Mouse (Mus musculus) MEL (cell line): ENCODE data around the gene Maml1. TPM values are rescaled to one million over a fixed set of nuclear protein-coding genes. Genes with fewer than 3 reads are reported as not detected.

Experiments
- DNase-seq: peaks from one replicate; pipeline ENCODE4 v3.0.0; 2011; ENCODE audit warnings: low read depth, low spot score
- H3K27ac ChIP-seq: 2 replicates; pipeline ENCODE4 v1.5.1; 2012; ENCODE audit warnings: low read depth, mild to moderate bottlenecking, control low read depth, low read length, moderate library complexity; ENCODE audit not compliant: control insufficient read depth
- H3K27me3 ChIP-seq, 2 experiments: fragments of 150-350 bp in 1 of 2; sonication (generic) in 1 of 2; 2 replicates each; pipeline ENCODE4 v1.6.1; 2012; ENCODE audit warnings: low read length in 2 of 2, mild to moderate bottlenecking in 2 of 2, improper control_type of control experiment in 1 of 2, moderate library complexity in 1 of 2; ENCODE audit not compliant: insufficient read depth in 2 of 2, control insufficient read depth in 1 of 2
- H3K36me3 ChIP-seq, 2 experiments: 2 replicates each; pipeline ENCODE4 v1.6.1; 2012 to 2014; ENCODE audit warnings: low read length in 2 of 2, improper control_type of control experiment in 1 of 2, inconsistent platforms in 1 of 2, mild to moderate bottlenecking in 1 of 2; ENCODE audit not compliant: insufficient read depth in 2 of 2, control insufficient read depth in 1 of 2
- H3K4me1 ChIP-seq, 2 experiments: fragments of 150-350 bp in 1 of 2; sonication (generic) in 1 of 2; 2 replicates each; pipeline ENCODE4 v1.6.1; 2012; ENCODE audit warnings: low read length in 2 of 2, improper control_type of control experiment in 1 of 2, mild to moderate bottlenecking in 1 of 2; ENCODE audit not compliant: insufficient read depth in 2 of 2, control insufficient read depth in 1 of 2
- H3K4me3 ChIP-seq, 2 experiments: fragments of 150-350 bp in 1 of 2; sonication (generic) in 1 of 2; 2 replicates each; pipeline ENCODE4 v1.5.1; 2012; ENCODE audit warnings: low read depth in 2 of 2, low read length in 2 of 2, mild to moderate bottlenecking in 2 of 2, moderate library complexity in 2 of 2, control low read depth in 1 of 2, improper control_type of control experiment in 1 of 2; ENCODE audit not compliant: control insufficient read depth in 1 of 2, insufficient read depth in 1 of 2
- H3K79me2 ChIP-seq: 2 replicates; pipeline ENCODE4 v1.6.1; 2012; ENCODE audit warnings: mild to moderate bottlenecking, low read length, moderate library complexity; ENCODE audit not compliant: control insufficient read depth, poor library complexity, insufficient read depth
- H3K9ac ChIP-seq: 2 replicates; pipeline ENCODE4 v1.6.1; 2012; ENCODE audit warnings: low read depth, mild to moderate bottlenecking, control low read depth, low read length, moderate library complexity; ENCODE audit not compliant: control insufficient read depth, poor library complexity, severe bottlenecking
- H3K9me3 ChIP-seq: fragments of 150-350 bp; sonication (generic); replicated peaks from 2 replicates; pipeline ENCODE4 v1.6.1; 2012; ENCODE audit warnings: mild to moderate bottlenecking, low read length, improper control_type of control experiment, moderate library complexity; ENCODE audit not compliant: insufficient read depth
- CHD2 ChIP-seq: IDR thresholded peaks from 2 replicates; pipeline ENCODE4 v1.6.1; 2011; ENCODE audit warnings: low read length, improper control_type of control experiment
- E2F4 ChIP-seq: IDR thresholded peaks from 2 replicates; pipeline ENCODE4 v1.6.1; 2011; ENCODE audit warnings: low read depth, low read length, improper control_type of control experiment, borderline replicate concordance
- ELF1 ChIP-seq: IDR thresholded peaks from 2 replicates; pipeline ENCODE4 v1.6.1; 2014; ENCODE audit warnings: low read depth, mild to moderate bottlenecking, inconsistent platforms, low read length, improper control_type of control experiment, moderate library complexity
- GATA1 ChIP-seq: IDR thresholded peaks from 2 replicates; pipeline ENCODE4 v1.6.1; 2011; ENCODE audit warnings: low read depth, low read length, improper control_type of control experiment
- JUND ChIP-seq: IDR thresholded peaks from 2 replicates; pipeline ENCODE4 v1.6.1; 2011; ENCODE audit warnings: low read depth, mild to moderate bottlenecking, improper control_type of control experiment, low read length
- KAT2A ChIP-seq: conservative IDR thresholded peaks from 2 replicates; pipeline ENCODE4 v1.6.1; 2012; ENCODE audit warnings: low read depth, low read length, improper control_type of control experiment, inconsistent platforms
- MAFK ChIP-seq: IDR thresholded peaks from 2 replicates; pipeline ENCODE4 v1.6.1; 2011; ENCODE audit warnings: low read depth, mild to moderate bottlenecking, low read length, improper control_type of control experiment, borderline replicate concordance
- POLR2A ChIP-seq, 2 experiments: IDR thresholded peaks; 2 replicates each; pipeline ENCODE4 v1.6.1; 2011 to 2012; ENCODE audit warnings: low read length in 2 of 2, mild to moderate bottlenecking in 2 of 2, control low read depth in 1 of 2, improper control_type of control experiment in 1 of 2, low read depth in 1 of 2, moderate library complexity in 1 of 2; ENCODE audit not compliant: control insufficient read depth in 1 of 2, insufficient read depth in 1 of 2, poor library complexity in 1 of 2
- POLR2AphosphoS2 ChIP-seq: IDR thresholded peaks from 2 replicates; pipeline ENCODE4 v1.6.1; 2011; ENCODE audit warnings: low read length, improper control_type of control experiment
- RAD21 ChIP-seq: IDR thresholded peaks from 2 replicates; pipeline ENCODE4 v1.6.1; 2011; ENCODE audit warnings: mild to moderate bottlenecking, low read depth, low read length, improper control_type of control experiment
- UBTF ChIP-seq: IDR thresholded peaks from 2 replicates; pipeline ENCODE4 v1.6.1; 2012; ENCODE audit warnings: low read depth, mild to moderate bottlenecking, inconsistent platforms, low read length, improper control_type of control experiment, moderate library complexity, borderline replicate concordance; ENCODE audit not compliant: insufficient read depth
- USF1 ChIP-seq: IDR thresholded peaks from 2 replicates; pipeline ENCODE4 v1.6.1; 2014; ENCODE audit warnings: low read depth, mild to moderate bottlenecking, inconsistent platforms, low read length, improper control_type of control experiment, moderate library complexity
- USF2 ChIP-seq, 2 experiments: IDR thresholded peaks; 2 replicates each; pipeline ENCODE4 v1.6.1; 2011 to 2012; ENCODE audit warnings: improper control_type of control experiment in 2 of 2, low read length in 2 of 2, borderline replicate concordance in 1 of 2, inconsistent platforms in 1 of 2, low read depth in 1 of 2, mild to moderate bottlenecking in 1 of 2; ENCODE audit not compliant: insufficient read depth in 1 of 2
- ZC3H11A ChIP-seq: IDR thresholded peaks from 2 replicates; pipeline ENCODE4 v1.6.1; 2012; ENCODE audit warnings: low read depth, mild to moderate bottlenecking, inconsistent platforms, low read length, improper control_type of control experiment
- ZKSCAN1 ChIP-seq: IDR thresholded peaks from 2 replicates; pipeline ENCODE4 v1.6.1; 2012; ENCODE audit warnings: low read depth, mild to moderate bottlenecking, inconsistent platforms, low read length, improper control_type of control experiment, moderate library complexity
- ZMIZ1 ChIP-seq: IDR thresholded peaks from 2 replicates; pipeline ENCODE4 v1.6.1; 2012; ENCODE audit warnings: low read depth, mild to moderate bottlenecking, inconsistent platforms, low read length, improper control_type of control experiment, moderate library complexity
- ZNF384 ChIP-seq: IDR thresholded peaks from 2 replicates; pipeline ENCODE4 v1.6.1; 2012; ENCODE audit warnings: low read depth, mild to moderate bottlenecking, inconsistent platforms, low read length, improper control_type of control experiment
- polyA plus RNA-seq, 2 experiments: library from polyadenylated mRNA; stranded (reverse) in 1 of 2; unstranded in 1 of 2; fragments of >175 nt in 1 of 2; fragments of >200 nt in 1 of 2; gene quantifications; 2 replicates each; pipeline versions ENCODE4 v1.2.1 to v1.2.4; 2012; ENCODE audit warnings: low replicate concordance in 2 of 2, low read depth in 1 of 2; ENCODE audit not compliant: insufficient read length in 2 of 2, insufficient read depth in 1 of 2, missing spikeins in 1 of 2
- total RNA-seq: library from RNA; depleted of rRNA; stranded (reverse); fragments of 300-350 nt; gene quantifications from 2 replicates; pipeline ENCODE4 v1.2.3, GENCODE M21; 2012

The Maml1 gene
- total and polyA plus RNA-seq, 3 experiments, result 3.8 to 12.6 TPM; not detected in 1

DNA sequence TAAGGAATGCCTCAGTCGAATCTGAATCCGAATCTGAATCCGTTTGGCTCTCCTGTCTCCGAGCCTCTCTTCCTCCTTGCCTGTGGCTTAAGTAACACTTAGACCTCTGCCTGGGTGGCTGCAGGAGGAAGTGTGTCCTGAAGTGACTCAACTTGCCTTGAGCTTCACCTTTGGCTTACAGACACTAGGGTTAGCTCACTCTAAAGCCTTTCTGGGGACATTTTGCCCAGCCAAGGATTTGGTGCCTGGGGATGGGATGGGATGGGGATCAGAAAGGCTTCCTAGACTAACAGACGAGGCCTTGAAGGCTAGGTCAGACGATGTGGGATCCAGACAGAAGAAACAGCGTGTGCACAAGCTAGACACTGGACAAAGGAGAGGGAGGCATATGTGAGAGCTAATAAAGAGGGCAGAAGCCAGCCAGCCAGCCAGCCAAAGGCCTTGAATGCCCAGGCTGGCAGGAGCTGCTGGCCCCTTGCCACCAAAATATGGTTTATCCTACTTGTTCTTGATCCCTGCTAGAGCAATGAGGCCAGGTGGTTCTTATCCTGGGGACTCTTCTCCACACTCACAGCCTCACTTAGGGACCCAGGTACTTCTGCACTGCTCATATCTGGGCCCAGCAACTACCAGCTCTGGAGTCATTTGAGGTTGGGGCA lies 62.7 kb downstream of the Maml1 start:
- Histone ChIP-seq H3K27ac (no peak overlapping the region), H3K9me3 (no peaks in the 10 kb centered on the region), H3K79me2 (peaks cover 8% of the 10 kb centered on the region), H3K36me3 (peaks cover 2 to 5% of the 10 kb centered on the region in 2 experiments; a peak in 1 of 4 replicates), H3K4me1 (peaks cover 3 to 14% of the 10 kb centered on the region in 2 experiments; a peak in 3 of 4 replicates), H3K27me3 (no peaks in the 10 kb centered on the region), H3K9ac (no peak overlapping the region), H3K4me3 (no peak overlapping the region)
- no peak for DNase-seq
- no peak for TF ChIP-seq ELF1

DNA sequence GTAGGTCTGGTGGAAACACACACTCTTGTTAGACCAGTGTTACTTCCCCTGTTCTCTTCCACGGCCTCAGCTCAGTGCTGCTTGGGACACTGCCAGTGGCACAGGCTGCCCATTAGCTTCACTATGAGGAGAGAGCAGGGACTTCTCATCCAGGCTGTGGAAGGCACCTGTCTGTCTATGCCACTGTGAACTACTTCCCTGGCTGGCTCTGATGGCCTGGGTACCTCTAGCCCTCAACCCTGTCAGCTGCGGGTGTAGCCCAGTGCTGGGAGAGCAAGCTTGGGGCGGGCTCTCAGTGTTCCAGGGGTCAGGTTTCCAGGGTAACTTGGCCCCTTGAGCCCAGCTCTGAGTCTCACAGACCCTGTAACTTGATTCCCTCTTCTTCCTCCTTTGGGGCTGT lies 63.3 kb downstream of the Maml1 start:
- peaks cover 12% of the 10 kb centered on the region for H3K79me2 ChIP-seq
- DNase-seq, result peak; percentile 35
- H3K4me1 ChIP-seq, result peaks cover 4 to 15% of the 10 kb centered on the region in 2 experiments; a peak in 3 of 4 replicates
- H3K9ac ChIP-seq, result no peak overlapping the region
- TF ChIP-seq GATA1, result no peak
- no peak for TF ChIP-seq ZNF384
- no peak for TF ChIP-seq CHD2
- H3K27me3 ChIP-seq, result no peaks in the 10 kb centered on the region
- H3K36me3 ChIP-seq, result peaks cover 3 to 5% of the 10 kb centered on the region in 2 experiments; a peak in 3 of 4 replicates
- H3K4me3 ChIP-seq, result no peak overlapping the region
- no peaks in the 10 kb centered on the region for H3K9me3 ChIP-seq
- H3K27ac ChIP-seq, result no peak overlapping the region

DNA sequence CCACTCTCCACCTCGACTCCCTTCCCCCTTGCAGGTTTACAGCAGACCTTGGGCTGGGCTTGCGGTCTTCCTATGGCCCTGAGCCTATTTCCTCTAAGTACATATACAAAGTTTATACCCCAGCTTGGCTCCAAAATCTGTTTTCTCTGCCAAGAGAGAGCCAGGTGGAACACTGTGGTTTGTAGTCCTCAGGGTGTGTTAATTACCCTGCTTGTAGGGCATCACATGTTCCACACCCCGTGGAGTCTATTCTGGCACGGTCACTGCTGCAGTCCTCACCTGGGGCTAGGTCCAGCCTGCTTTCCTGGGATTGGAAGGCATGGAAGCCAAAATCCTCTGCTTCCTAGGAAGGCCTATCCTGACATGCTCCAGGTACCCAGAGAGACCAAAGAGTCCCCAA lies 64.4 kb downstream of the Maml1 start:
- TF ChIP-seq JUND (no peak), KAT2A (no peak), RAD21 (no peak), ZMIZ1 (no peak), POLR2A (IDR thresholded peaks at IDR 0.05; ENCODE audit: control insufficient read depth in 1 of 2, insufficient read depth in 1 of 2, low read depth in 1 of 2, low read length in 2 of 2, poor library complexity in 1 of 2) (no peak), UBTF (no peak), ZC3H11A (no peak), MAFK (no peak), USF1 (no peak), ZKSCAN1 (no peak), E2F4 (no peak), USF2 (IDR thresholded peaks at IDR 0.05; ENCODE audit: borderline replicate concordance in 1 of 2, insufficient read depth in 1 of 2, low read depth in 1 of 2, low read length in 2 of 2) (no peak), POLR2AphosphoS2 (no peak)
- Histone ChIP-seq H3K9ac (no peak overlapping the region), H3K36me3 (peaks cover 2 to 12% of the 10 kb centered on the region in 2 experiments; a peak in 2 of 4 replicates), H3K79me2 (peaks cover 12% of the 10 kb centered on the region), H3K4me1 (peaks cover 6 to 21% of the 10 kb centered on the region in 2 experiments; a peak in 3 of 4 replicates), H3K27ac (no peak overlapping the region), H3K9me3 (no peaks in the 10 kb centered on the region), H3K27me3 (no peaks in the 10 kb centered on the region), H3K4me3 (no peak overlapping the region)
- DNase-seq, result no peak
